Mouse (Mus musculus) fibroblast of lung, adult 2 months (primary cell): ENCODE measurements around the gene Efna3.

Experiments
- DNase-seq: peaks from one replicate; pipeline ENCODE4 v3.0.0-alpha.2; 2011; ENCODE audit warnings: low read depth

The Efna3 gene

DNA sequence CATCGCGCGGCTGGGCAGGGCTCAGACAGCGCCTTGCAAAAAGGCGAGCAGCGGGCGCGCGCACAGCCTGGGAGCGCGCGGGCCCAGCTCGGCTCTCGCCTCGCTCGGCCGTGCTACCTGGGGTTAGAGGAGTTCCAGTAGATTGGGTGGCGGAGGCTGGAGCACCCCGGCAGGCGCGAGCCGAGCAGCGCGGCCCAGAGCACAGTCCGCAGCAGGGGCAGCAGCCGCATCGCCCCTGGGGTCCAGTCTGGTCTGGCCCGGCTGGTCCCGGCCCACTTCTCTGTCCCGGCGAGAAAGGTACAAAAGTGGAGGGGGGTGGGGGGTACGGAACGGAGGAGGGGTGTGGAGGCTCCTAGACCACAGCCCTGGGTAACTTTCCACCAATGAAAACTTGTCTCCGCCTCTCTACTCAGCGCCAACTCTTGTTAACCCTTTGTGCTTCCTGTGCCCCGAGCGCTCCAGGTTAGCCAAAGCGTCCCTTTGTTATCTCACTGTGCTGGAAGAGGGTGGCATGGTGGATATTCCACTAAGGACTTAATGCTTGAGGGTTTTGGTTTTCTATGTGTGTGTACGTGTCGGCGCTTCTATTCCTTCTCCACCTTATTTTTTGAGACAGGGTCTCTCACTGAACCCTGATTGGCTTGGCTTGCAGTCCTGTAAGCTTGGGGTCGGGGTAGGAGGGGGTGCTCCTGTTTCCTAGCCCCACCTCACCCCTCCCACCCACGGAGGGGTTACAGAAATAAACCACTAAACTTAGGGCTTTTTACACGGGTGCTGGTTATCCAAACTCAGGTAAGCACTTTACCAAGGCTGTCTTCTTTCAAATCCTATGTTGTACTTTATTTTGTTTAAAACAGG, 15.2 kb upstream of the Efna3 start, which contains the start of gene Efna4:
Efna4 (minus strand) TSS at position 308 of the 858 bp plus-strand sequence.
- DNase-seq = no peak

DNA sequence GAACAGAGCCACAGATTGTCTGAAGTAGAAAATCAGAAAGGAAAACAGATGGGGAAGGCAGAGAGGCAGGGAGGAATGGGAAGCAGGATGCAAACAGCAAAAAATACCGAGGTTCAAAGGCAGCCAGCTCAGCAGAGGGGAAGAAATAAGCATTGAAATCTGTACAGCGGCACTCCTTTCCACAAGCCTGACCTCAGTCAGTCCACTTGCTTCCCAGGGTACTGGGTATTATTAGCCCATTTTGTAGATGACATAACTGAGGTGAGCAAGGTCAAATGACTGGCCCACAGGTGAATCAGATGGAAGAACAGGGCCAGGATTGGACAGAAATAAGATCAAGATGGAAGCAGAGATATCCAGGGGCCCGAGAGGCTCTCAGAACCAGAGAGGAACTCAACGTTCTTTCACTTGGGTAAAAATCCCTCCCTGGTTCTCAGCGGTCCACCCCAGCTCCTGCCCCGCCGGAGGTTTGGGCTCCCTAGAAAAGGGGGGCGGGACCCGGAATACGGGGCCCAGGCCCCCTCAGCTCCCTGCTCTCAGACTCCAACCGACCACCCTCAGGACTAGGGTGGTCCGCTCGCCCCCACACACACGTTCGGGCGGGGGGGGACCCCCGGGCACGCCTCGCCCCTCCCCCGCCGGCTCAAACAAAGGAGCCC, 14.4 kb upstream of the Efna3 start:
- DNase-seq = no peak

DNA sequence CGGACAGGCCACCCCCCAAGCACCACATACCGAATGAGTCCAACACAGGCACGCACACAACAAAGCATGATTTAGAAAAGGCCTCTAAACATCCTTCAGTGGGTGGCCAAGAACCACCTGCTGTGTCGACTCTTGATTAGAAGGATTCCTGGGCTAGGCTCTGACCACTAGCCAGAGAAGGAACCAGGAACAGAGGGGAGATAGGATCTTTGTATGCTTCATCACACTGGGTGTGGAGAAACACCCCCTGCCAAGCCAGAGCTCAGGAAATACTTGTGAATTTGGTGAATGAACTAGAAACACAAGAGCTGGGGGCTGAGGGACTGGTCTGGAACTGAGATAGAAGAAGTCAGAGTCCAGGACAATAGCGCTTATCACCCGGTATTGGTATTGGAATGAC, 13.8 kb upstream of the Efna3 start:
- DNase-seq = no peak

DNA sequence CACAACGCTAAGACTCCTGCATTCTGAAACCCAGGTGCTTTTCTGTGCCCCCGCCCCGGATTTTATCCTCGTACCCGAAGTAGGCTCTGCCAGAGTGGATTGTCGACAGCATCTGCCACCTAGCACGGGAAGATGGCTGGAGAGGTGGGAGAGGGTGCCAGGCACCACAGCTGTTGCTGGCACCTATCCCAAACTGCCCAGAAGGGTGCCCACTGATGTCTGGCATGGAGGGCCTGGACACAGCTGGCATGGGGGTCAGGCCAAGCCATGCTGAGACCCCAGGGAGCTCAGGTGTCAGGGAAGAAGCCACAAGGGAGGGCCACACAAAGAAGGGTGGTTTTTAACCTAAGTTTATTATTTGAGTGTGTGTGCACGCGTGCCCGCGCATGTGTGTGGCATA, 10.3 kb upstream of the Efna3 start:
- no peak for DNase-seq

DNA sequence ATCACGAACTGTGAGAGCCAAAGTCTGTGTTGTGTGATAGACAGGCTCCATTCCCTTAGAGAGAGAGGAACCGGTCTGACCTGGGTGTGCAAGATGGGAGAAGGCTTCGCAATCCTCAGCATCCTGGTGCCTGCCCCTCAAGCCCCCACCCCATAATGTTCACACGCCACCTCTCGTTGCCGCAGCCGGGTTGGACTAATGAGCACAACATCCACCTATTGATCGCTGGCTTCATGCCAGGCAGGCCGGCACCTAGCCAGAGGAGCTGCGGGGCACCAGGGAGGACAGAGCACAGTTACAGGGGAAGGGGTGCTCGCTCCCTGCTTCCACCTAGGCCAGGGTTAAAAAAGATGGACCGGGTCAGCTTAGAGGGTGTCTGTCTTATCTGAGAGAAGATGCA, 9.7 kb upstream of the Efna3 start:
- no peak for DNase-seq

DNA sequence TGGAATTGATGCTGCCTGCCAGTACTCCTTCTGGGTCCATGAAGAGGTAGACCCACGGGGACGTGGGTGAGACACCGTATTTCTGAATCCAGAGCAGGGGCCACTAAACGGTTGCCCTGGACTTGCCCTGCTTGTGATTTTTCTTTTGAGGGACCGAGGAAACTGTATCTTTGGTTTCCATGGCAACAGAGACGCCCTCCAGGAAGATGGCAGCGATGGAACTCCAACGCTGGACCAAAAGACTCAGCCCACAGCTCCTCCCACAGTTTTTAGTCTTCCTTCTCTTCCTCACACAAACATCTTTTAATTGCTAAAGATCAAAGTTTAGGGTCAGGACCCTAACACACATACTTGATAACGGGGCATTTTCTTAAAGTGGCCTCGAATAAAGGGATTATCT, 9.2 kb upstream of the Efna3 start:
- no peak for DNase-seq

DNA sequence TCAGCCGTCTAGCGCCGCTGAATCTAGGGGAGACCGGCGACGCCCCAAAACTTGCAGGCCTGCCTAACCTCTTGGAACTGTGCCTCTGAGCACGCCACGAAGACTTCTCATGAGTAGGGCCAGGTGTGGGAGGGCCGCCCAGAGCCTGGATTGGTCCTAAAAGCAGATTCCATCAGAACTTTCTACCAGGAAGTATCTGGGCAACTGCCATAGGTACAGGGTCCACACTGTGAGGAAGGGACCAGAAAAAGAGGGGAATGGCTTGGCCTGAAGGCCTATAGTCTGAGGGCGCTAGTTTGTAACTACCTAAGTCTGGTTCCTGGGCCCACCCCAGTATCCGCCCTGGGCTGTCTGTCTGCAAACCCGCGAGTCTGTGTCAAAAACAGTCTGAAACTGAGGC, 8.8 kb upstream of the Efna3 start:
- no peak for DNase-seq

DNA sequence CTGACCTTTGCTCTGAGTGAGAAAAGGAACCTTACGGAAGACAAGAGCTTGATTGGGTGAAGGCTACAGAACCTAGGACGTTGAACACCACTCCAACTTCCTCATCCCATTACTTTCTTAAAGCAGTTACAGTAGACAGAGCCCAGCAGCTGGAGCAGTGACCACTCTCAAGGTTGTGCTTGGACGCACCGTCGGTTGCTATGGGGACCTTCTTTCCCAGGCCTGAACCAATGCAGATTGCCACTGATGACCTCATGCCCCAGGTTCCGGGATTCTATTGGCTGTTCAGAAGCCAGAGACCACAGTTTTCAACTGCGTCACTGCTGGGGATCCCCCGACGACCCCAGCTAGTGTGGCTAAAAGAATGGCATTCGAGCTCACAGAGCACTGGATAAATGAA, 8.2 kb upstream of the Efna3 start:
- no peak for DNase-seq

DNA sequence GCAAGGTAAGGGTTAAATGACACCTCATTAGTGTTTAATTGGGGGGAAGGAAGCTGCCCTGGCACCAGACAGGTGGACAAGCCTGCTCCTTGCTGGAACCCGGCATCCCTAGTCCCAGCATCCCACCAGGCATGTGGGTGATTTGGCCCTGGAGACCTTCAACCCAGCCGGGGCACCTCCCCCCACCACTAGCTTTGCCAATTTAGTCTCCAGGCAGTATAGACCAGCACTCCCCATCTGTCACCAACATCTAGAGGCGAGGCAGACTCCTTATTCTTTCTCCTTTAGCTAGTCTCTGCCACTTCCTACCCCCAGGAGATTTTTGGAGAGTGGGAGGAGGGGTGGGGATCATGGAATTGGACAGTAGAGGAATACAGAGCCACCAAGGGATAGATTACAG, 7.6 kb upstream of the Efna3 start:
- no peak for DNase-seq

DNA sequence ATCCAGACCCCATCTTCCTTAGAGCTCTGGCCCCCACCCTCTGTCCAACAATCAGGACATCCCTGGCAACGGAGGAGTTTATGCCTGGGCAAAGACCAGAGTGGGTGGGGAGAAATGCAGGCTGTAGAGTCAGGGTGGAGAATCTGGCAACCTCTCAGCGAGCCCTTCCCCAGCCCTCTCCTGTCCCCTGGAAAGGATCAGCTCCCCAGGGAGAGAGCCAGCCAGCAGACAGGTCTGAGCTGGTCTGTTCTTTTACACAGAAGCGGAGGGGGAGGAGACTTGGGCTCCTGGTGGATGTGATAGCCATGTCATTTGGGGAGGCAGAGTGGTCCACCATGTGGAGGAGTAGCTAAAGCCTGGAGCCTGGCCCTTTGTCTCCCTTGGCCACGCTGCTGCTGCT, 5.9 kb upstream of the Efna3 start:
- DNase-seq = no peak

DNA sequence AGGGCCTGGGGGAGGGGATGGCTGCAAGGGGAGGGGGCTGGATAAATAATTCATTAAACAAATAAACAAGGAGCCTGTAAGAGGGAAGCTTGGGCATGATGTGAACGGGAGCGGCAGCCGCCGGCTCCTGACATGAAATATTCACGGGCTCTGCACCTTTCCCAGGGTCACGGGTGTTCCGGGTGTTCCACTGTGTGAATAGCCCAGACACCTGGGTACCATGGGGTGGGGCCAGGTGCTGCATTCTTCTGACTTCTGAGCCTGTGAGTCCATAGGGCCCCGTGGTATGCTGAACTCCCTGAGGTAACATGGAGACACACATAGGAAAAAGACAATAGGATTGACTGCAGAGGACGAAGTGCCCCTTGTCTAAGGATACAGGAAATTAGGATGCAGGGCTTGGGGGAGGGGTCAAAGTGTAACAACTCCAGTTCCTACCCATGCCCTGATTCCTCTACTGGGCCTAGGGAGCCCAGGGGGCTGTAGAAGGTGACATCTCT, 4.7 kb upstream of the Efna3 start:
- DNase-seq = no peak

DNA sequence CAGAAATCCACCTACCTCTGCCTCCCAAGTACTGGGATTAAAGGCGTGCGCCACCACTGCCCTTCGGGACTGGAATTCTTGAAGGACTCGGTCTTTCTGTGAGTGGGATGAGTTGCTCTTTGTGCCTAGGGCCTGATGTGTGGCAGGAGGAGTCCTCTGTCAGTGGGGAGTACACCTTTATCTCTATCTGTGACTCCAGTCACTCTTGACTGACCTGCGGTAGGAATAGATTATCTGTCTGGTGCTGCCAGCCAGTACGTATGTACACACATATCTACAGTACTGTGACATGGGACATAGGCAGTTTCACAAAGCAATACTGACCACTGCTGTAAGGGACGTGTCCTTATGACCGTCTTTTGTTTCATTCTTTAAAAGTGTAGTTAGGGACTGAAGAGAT, 3.1 kb upstream of the Efna3 start:
- no peak for DNase-seq

DNA sequence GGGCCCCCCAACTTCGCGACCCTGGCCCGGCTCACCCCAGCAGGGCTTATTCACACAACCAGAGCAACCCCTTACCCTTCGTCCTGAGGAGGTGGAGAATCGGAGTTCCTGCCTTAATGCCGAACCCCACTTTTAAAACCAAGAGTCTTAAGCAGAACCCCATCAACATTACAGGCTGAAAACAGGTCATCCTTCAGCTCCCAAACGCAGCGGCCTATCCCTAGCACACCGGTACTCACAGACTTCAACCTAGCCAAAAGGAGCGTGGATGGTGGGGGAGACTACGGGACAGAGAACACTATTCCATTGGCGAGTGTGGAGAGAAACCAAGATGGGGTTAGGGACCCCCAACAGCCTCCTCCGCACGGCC, 649 bp downstream of the Efna3 start:
- no peak for DNase-seq

DNA sequence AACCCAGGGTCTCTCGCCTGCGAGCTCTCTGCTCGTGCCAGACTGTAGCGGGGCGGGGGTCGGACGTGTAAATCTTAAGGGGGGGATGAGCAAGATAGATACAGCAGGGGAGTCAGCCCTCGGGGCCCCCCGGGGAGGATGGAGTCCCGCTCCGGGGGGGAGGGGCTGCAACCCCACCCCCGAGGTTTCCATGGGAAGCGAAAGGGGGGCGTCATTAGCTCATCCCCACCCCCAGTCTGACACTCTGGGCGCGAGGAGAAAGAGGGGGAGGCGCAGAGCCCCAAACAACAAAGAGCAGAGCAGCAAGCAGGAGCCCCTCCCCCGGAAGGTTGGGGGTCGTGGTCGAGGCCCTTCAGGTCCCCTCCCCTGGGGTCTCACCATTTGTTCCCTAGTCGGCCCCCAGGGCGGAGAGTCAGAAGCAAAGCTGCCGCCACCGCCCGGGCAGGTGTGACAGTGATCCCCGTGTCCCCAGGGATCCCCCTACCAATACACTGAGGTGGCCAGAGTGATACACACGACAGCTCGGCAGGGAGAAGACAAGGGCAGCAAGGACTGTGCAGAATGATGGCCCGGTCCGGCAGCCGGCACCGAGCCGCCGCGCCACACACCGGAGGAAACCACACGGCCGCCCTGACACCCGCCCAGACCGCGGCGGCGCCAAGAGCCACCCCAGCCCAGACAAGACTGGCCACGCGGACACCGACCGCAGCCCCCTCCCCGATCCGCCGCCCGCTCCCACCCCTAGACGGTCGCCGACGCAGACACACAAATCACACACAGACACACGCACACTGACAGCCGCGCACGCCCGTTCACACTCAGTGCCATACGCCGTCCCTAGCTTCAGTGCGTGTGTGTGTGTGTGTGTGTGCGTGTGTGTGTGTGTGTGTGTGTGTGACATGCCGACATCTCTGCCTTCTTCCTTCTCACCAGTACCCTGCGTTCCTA, 1.3 kb downstream of the Efna3 start:
- DNase-seq = no peak

DNA sequence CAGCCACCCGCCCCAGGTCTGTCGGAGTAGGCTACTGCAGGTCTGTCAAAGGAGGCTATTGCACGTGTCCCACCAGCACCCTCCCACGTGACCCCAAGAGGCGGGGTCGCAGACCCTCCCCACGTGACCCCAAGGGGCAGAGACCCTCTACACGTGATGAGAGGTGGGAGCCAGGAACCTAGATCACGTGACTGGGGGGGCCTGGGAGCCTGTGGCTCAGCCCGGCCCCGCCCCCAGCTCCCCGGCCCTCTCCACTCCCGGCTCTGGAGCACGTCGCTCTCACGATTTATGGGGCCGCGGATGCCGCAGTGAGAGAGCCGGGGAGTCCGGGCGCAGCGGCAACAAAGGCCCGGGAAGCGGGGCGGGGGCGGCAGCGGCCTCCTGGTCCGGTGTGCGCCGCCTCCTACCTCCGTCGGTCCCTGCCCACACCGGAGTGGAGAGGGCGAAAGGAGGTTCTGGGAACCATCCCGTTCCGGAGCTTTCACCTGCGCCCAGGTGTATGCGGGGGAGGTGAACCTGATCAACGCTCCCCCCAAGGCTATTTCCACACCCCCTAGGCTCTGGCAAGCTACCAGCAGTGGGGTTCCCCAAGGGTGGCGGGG, 2.1 kb downstream of the Efna3 start:
- DNase-seq = no peak

DNA sequence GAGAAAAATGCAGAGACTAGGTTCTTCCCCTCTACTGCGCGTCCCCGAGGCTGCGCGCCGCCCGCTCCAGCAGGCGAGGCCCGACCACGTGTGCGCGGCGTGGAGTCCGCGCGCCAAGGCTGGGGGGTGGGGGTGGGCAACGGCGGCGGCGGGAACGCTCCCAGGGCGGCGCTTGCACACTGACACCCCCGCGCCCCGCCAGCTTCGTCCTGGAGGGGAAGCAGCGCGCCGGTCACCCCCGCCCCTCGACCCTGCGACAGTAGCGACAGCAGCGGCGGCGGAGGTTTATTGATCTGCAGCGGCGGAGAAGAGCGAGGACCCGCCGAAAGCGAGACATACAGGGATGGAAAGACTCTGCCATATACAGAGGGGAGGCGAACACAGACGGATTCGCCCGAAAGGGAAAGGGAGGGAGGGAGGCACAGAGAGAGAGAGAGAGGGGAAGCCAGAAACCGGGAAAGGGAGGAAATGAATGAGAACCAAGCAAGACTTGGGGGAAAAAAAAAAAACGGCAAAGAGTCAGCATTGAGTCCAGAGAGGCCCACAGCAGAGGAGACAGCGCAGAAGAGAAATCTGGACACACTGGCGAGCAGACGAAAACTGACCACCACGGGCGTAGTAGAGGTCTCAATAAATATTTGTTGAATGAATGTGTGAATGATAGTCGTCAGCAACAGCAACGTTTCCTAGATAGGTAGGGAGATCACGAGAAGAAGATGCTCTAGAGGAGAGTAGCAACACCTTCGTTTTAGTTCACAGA, 3.0 kb downstream of the Efna3 start:
- DNase-seq = no peak

DNA sequence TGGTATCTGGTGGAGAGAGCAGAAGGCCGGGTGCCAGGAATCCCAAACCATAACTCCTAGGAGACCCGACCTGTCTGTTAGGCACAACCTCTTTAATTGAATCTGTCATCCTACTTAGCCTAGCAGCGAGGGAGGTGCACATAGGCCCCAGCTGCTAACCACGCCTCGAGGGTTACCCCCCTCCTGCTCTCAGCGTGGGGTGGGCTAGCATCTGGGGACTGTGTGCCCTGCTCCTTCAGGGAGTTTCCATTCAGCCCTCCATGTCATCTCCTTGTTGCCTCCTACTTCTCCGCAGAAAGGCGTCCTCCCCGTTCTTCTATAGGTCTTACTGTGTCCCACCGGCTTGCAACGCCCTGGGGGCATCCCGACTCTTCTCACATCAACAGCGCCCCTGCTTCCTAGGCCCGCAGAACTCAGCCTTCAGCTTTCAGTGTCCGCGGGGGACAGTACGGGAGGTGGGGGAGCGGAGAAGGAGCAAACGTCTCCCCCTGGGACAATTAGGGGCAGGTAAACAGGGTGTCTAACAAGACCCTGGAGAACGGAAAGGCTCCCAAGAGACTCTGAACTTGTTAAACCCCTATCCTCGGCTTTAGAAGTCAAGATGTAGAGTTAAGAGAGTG, 3.7 kb downstream of the Efna3 start:
- DNase-seq = no peak

DNA sequence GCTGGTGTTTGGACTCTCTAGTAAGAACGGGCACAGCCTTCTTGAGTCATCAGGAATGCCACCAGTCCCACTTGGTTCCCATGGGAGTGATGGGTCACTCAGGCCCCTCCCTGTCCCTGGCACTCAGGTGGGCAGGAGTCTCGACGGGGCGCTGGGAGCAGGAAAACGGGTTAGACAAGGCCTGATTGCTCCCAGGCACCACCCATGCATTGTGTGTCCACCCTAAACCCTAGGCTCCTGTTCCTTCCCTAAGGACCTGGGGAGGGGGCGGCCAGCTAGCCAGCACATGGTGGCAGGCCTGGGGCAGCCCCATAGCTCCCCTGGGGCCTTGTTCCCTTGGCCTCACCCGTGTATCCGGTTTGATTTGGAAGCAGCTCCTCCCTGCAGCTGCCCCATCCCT, 4.4 kb downstream of the Efna3 start:
- DNase-seq = no peak

DNA sequence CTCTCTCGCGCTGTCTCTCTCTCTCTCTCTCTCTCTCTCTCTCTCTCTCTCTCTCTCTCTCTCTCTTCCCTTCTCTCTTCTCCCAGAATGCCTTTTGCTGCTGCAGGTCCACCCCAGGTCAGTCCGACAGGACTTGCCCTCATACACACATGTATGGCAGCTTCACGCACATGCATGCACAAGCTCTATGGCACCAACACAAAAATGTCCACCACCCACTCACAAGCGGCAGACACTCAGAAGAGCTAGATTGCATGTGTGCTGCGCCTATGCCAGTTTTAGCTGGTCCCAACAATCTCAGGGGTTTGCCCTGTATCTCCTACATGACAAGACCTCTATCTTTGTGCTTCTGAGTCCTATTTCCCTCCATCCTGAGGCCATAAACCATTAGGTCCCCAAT, 5.5 kb downstream of the Efna3 start:
- DNase-seq = no peak

DNA sequence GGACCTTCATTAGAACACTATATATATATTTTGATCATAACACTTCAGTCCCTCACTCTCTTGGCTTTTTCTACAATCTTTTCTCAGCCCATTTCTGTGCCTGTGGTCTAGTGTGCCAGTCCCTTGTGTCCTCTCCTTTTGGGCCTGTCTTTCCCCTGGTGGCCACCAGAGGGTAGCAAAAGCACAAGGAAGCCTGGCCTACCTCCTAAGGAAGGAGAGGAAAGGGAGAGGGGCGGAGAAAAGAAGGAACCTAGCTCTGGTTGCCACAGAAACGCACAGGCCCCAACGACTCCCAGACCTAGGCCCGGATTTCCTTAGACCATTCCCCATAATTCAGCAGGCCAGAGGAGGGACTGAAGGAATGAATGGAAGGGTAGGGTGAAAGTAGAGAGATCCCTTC, 5.9 kb downstream of the Efna3 start:
- no peak for DNase-seq
